21 mouse cellular contexts compared by ENCODE assay signal in genomic region chr8:94714556-94714955, GRCm38 (mm10). TPM values are rescaled to one million over a fixed set of nuclear protein-coding genes. Genes with fewer than 3 reads are reported as not detected.
A peak's percentile ranks its signal among the peaks of the same experiment; 100 is the strongest.
DNase-seq lines count a peak whose midpoint lies in the region; TF ChIP-seq lines count a peak whose summit lies in the region.
"Had no signal": no experiment of that assay in that cellular context is flagged by ENCODE, and none has a peak within 500 bp of the region (broad histone marks: within the 10 kb centered on the region; RNA-seq: fewer than 3 reads in every experiment).

No protein-coding gene starts in this region.

- TF ChIP-seq CTCF in gastrocnemius, adult 2 months (IDR thresholded peaks at IDR 0.05), result no peak

- intact Hi-C loops in gastrocnemius, adult 2 months (cut with DNase I), result no loop called here
- intact Hi-C loops in left cerebral cortex, postnatal 25 days (cut with DNase I), result no loop called here

- H3K4me3 ChIP-seq in gastrocnemius, adult 2 months, result no peak overlapping the region
- H3K4me3 ChIP-seq: embryonic facial prominence, embryonic 13.5 days; forebrain, embryonic 13.5 days; heart, adult 2 months; heart, embryonic 12.5 days; hindbrain, embryonic 10.5 days; hindbrain, embryonic 15.5 days had no signal

- H3K27ac ChIP-seq in gastrocnemius, adult 2 months, result 0 out of 2 replicates have a peak overlapping the region, but pooled peaks have one; percentile 16
- H3K27ac ChIP-seq: embryonic facial prominence, embryonic 13.5 days; forebrain, embryonic 13.5 days; heart, adult 2 months; hindbrain, embryonic 10.5 days; hindbrain, embryonic 15.5 days had no signal

- DNase-seq in gastrocnemius, adult 2 months, result no peak
- DNase-seq in gastrocnemius, adult 18-20 months (ENCODE audit: low spot score), result no peak
- peak; percentile 22 for DNase-seq in kidney, adult 9 months
- no peak for DNase-seq in kidney, postnatal 14 days
- peak; percentile 46 for DNase-seq in NIH3T3 (ENCODE audit: low read depth)
- DNase-seq in left cerebral cortex, postnatal 25 days (ENCODE audit: low spot score in 2 of 2), result no peak
- DNase-seq in thymus, postnatal 14 days, result no peak
- DNase-seq: adrenal gland, postnatal 14 days; cerebellum, adult 18-20 months; cerebellum, adult 9-11 months; cerebellum, postnatal 36 days; forebrain, postnatal 0 days; gastrocnemius, postnatal 10 days; heart, adult 2 months had no signal

RNA-seq across cellular contexts. Expression of gene Pllp, which starts 18.5 kb away (rescaled TPM):
- total RNA-seq in gastrocnemius, adult 2 months (2021), result 1 to 10 TPM in 1 of 2 experiments, under 1 TPM in 1; 0.86 to 1.0 TPM
- total RNA-seq in gastrocnemius, adult 18-20 months (2021), result 1 to 10 TPM; 1.3 to 2.0 TPM
- total RNA-seq in left cerebral cortex, postnatal 25 days (2021), result 10 to 100 TPM; 37.5 to 40.2 TPM

RNA-seq across cellular contexts. Expression of gene Ccl22, which starts 30.8 kb away (rescaled TPM):
- total RNA-seq in gastrocnemius, adult 2 months (2021), result not detected
- total RNA-seq in gastrocnemius, adult 18-20 months (2021), result not detected
- under 1 TPM in 1 of 2 experiments, not detected in 1; 0.21 TPM for total RNA-seq in left cerebral cortex, postnatal 25 days (2021)
- total RNA-seq: forebrain, postnatal 0 days; gastrocnemius, postnatal 10 days; gastrocnemius, postnatal 4 days; heart, adult 2 months; heart, postnatal 25 days had no signal

RNA-seq across cellular contexts. Expression of gene Arl2bp, which starts 48.2 kb away (rescaled TPM):
- 10 to 100 TPM; 42.0 to 51.2 TPM for total RNA-seq in gastrocnemius, adult 2 months (2021)
- 10 to 100 TPM; 50.4 to 54.9 TPM for total RNA-seq in gastrocnemius, adult 18-20 months (2021)
- total RNA-seq in left cerebral cortex, postnatal 25 days (2021), result 100 to 1,000 TPM; 157 to 158 TPM

RNA-seq across cellular contexts. Expression of gene Cx3cl1, which starts 57.3 kb away (rescaled TPM):
- 1 to 10 TPM in 1 of 2 experiments, under 1 TPM in 1; 0.36 to 1.0 TPM for total RNA-seq in gastrocnemius, adult 2 months (2021)
- 1 to 10 TPM in 1 of 2 experiments, under 1 TPM in 1; 0.71 to 1.5 TPM for total RNA-seq in gastrocnemius, adult 18-20 months (2021)
- 100 to 1,000 TPM; 749 to 762 TPM for total RNA-seq in left cerebral cortex, postnatal 25 days (2021)

Comparison
In these comparisons a context has a peak if more than half of its experiments do, and no peak if none do; other contexts are left out.
1. DNase-seq: peak in kidney, adult 9 months (single experiment) and NIH3T3 (single experiment); none in gastrocnemius, adult 2 months (single experiment), gastrocnemius, adult 18-20 months (single experiment), kidney, postnatal 14 days (single experiment), left cerebral cortex, postnatal 25 days (0 of 2) and thymus, postnatal 14 days (single experiment).
2. RNA of gene Pllp, which starts 18.5 kb away (total RNA-seq): 37.5 to 40.2 TPM in left cerebral cortex, postnatal 25 days; 1.3 to 2.0 TPM in gastrocnemius, adult 18-20 months and 0.86 to 1.0 TPM in gastrocnemius, adult 2 months; every median in the first group is over 10 times any median in the second.